Mouse (Mus musculus): ENCODE data around the gene Omp. TPM values are rescaled to one million over a fixed set of nuclear protein-coding genes. Genes with fewer than 3 reads are reported as not detected.
A peak's percentile ranks its signal among the peaks of the same experiment; 100 is the strongest.

The Omp gene
- polyA plus RNA-seq, 1 experiment from 2014 or later = 0.66 TPM

DNA sequence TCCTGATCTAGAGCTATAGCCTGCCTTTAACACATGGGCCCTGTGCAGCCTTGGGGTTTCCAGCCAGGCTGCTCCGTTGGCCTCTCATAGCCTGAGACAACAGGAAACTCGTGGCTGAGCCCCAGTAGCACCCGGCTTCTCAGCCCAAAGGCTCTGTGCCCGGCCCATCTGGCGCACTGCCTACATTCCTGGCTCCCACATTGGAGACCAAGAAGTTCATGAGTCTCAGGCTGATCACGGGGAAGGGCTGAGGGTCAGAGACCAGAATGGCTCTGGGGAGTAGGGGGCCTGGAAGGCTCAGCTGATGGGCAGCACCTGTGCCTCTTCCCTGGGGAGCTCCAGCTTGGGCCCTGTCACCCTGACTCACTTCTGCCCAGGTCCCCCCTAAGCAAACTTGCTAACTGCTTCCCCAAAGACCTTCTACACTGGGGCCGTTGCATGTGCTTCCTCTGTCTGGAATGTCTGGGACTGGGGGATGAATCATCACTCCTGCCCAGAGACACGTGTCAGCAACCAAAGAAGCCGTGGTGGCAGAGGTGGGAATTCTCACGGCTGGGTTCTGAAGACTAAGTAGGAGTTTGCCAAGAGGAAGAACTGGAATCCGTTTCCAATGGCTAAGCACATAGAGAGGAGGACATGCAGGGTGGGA is 28.2 kb downstream of the Omp start:
- ATAC-seq = no peak
- H3K9me3 ChIP-seq (ENCODE audit: control insufficient read depth, low read length) = no peaks in the 10 kb centered on the region
- H3K4me3 ChIP-seq (replicated peaks; ENCODE audit: low read length) = no peak overlapping the region
- no peaks in the 10 kb centered on the region for H3K27me3 ChIP-seq (replicated peaks; ENCODE audit: control insufficient read depth, insufficient read depth, low read length)
- H3K27ac ChIP-seq (ENCODE audit: low read length) = no peak overlapping the region
- no peak overlapping the region; the same call in 1 of the 2 replicates for H3K9ac ChIP-seq (replicated peaks; ENCODE audit: low read depth, low read length)
- WGBS = 66% methylated on average over 11 of the region's 11 CpGs
- no peak overlapping the region for H3K4me2 ChIP-seq (ENCODE audit: low read length)
- H3K4me1 ChIP-seq (replicated peaks; ENCODE audit: control insufficient read depth, insufficient read depth, low read length) = peaks cover 9% of the 10 kb centered on the region; the same call in 1 of the 2 replicates
- H3K36me3 ChIP-seq (ENCODE audit: control insufficient read depth, insufficient read depth) = no peaks in the 10 kb centered on the region

DNA sequence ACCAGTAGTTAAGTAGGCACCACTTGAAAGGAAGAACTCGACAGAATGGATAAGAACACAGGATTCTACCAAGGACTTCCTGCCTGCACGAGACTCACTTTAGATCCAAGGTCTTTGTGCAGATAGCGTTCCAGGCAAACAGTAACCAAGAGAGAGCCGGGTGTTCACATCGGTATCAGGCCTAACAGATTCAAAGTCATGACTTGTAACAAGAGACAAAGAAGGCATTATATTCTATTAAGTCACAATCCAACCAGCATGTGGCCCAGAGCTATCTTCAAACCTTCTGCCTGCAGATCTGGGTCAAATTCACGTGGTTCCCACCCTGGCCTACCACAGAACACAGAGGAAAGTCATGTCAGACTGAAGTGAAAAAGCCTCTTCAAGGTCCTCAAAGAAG is 30.6 kb downstream of the Omp start:
- Histone ChIP-seq H3K27ac (ENCODE audit: low read length) (no peak overlapping the region), H3K4me2 (ENCODE audit: low read length) (no peak overlapping the region), H3K9ac (replicated peaks; ENCODE audit: low read depth, low read length) (no peak overlapping the region), H3K4me1 (replicated peaks; ENCODE audit: control insufficient read depth, insufficient read depth, low read length) (peaks cover 9% of the 10 kb centered on the region), H3K9me3 (ENCODE audit: control insufficient read depth, low read length) (no peaks in the 10 kb centered on the region), H3K36me3 (ENCODE audit: control insufficient read depth, insufficient read depth) (no peaks in the 10 kb centered on the region), H3K27me3 (replicated peaks; ENCODE audit: control insufficient read depth, insufficient read depth, low read length) (peaks cover 2% of the 10 kb centered on the region; the same call in 1 of the 2 replicates), H3K4me3 (replicated peaks; ENCODE audit: low read length) (no peak overlapping the region)
- 68% methylated on average over 6 of the region's 6 CpGs for WGBS
- no peak for ATAC-seq

DNA sequence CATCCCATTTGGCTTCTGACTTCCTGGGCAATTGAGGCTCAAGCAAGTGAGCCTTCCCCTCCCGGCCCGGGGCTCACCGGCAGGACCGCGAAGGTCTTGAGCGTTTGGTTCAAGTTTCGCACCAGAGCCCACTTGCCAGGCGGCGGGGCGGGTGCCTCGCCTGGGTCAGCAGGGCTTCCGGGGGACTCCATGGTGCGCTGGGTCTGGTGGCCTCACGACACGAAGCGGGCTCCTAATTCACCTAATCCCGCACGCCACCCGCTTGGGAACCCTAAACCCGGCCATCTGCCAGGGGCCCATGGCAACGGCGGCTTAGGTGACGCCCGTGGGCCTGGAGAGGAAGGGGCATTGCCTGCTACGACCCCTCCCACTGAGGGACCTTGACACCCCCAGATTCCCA is 34.1 kb downstream of the Omp start:
- no peak overlapping the region for H3K4me3 ChIP-seq (replicated peaks; ENCODE audit: low read length)
- 0 out of 2 replicates have a peak overlapping the region, but pooled peaks have one; percentile 25 for H3K9ac ChIP-seq (replicated peaks; ENCODE audit: low read depth, low read length)

GRCm38 (mm10) chr7:98109771-98110170 is 35.5 kb downstream of the Omp start:
- no peaks in the 10 kb centered on the region for H3K36me3 ChIP-seq (ENCODE audit: control insufficient read depth, insufficient read depth)
- H3K27me3 ChIP-seq (replicated peaks; ENCODE audit: control insufficient read depth, insufficient read depth, low read length) = peaks cover 2% of the 10 kb centered on the region; the same call in 1 of the 2 replicates
- H3K27ac ChIP-seq (ENCODE audit: low read length) = no peak overlapping the region
- no peak overlapping the region for H3K9ac ChIP-seq (replicated peaks; ENCODE audit: low read depth, low read length)
- ATAC-seq = no peak
- H3K4me2 ChIP-seq (ENCODE audit: low read length) = no peak overlapping the region
- H3K4me3 ChIP-seq (replicated peaks; ENCODE audit: low read length) = no peak overlapping the region
- no peaks in the 10 kb centered on the region for H3K9me3 ChIP-seq (ENCODE audit: control insufficient read depth, low read length)
- WGBS = 81% methylated on average over 4 of the region's 4 CpGs
- H3K4me1 ChIP-seq (replicated peaks; ENCODE audit: control insufficient read depth, insufficient read depth, low read length) = peaks cover 6% of the 10 kb centered on the region

More for the DNA sequence above, 34.1 kb downstream of the Omp start:
- Histone ChIP-seq H3K36me3 (ENCODE audit: control insufficient read depth, insufficient read depth) (no peaks in the 10 kb centered on the region), H3K4me2 (ENCODE audit: low read length) (peak overlapping the region; percentile 35), H3K27me3 (replicated peaks; ENCODE audit: control insufficient read depth, insufficient read depth, low read length) (peaks cover 2% of the 10 kb centered on the region; the same call in 1 of the 2 replicates), H3K9me3 (ENCODE audit: control insufficient read depth, low read length) (no peaks in the 10 kb centered on the region), H3K4me1 (replicated peaks; ENCODE audit: control insufficient read depth, insufficient read depth, low read length) (peaks cover 6% of the 10 kb centered on the region), H3K27ac (ENCODE audit: low read length) (no peak overlapping the region)
- ATAC-seq = no peak
- WGBS = 6% methylated on average over 25 of the region's 25 CpGs

DNA sequence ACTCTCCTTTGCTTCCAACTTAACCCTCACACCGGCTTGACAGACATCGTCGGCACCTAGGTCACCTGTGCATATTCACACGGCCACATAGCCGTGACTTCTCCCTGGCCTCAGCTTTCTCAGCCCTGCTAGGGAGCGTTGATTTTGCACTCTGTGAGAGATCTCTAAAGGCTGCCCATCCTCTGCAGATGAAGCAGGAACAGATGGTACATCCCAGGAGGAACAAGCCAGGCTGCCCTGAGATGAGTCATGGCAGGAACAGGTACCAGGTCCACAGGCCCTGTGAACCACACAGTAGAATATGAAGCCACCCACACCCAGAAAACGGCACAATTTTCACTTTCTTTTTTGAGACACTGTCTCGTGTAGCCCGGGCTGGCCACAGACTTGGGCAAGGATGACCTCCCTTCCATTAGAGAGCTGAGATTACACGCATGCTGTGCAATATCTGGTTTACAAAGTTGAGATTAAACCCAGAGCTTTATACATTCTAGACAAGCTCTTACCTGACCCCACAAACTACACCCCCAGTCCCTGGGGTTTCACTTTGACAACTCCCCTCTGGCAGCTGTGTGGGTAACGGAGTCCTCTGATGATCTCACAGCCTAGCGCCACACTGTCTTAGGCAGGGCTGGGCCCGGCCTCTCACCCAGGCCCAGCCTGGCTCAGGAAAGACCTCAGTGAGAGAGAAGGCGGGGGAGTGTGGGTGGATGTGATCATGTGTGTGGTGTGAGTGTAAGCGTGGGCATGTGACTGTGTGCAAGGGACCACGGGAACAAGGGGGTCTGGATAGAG is 36.5 kb downstream of the Omp start:
- peaks cover 2% of the 10 kb centered on the region; the same call in 1 of the 2 replicates for H3K27me3 ChIP-seq (replicated peaks; ENCODE audit: control insufficient read depth, insufficient read depth, low read length)
- H3K4me1 ChIP-seq (replicated peaks; ENCODE audit: control insufficient read depth, insufficient read depth, low read length) = peaks cover 6% of the 10 kb centered on the region
- no peaks in the 10 kb centered on the region for H3K36me3 ChIP-seq (ENCODE audit: control insufficient read depth, insufficient read depth)
- H3K4me3 ChIP-seq (replicated peaks; ENCODE audit: low read length) = no peak overlapping the region
- no peak overlapping the region for H3K9ac ChIP-seq (replicated peaks; ENCODE audit: low read depth, low read length)
- no peak overlapping the region for H3K27ac ChIP-seq (ENCODE audit: low read length)
- no peak overlapping the region for H3K4me2 ChIP-seq (ENCODE audit: low read length)
- H3K9me3 ChIP-seq (ENCODE audit: control insufficient read depth, low read length) = no peaks in the 10 kb centered on the region
- no peak for ATAC-seq
- 89% methylated on average over 16 of the region's 16 CpGs for WGBS

GRCm38 (mm10) chr7:98106272-98106671 is 39.0 kb downstream of the Omp start:
- no peak for ATAC-seq
- Histone ChIP-seq H3K9ac (replicated peaks; ENCODE audit: low read depth, low read length) (no peak overlapping the region), H3K4me3 (replicated peaks; ENCODE audit: low read length) (no peak overlapping the region), H3K27ac (ENCODE audit: low read length) (no peak overlapping the region), H3K9me3 (ENCODE audit: control insufficient read depth, low read length) (no peaks in the 10 kb centered on the region), H3K4me1 (replicated peaks; ENCODE audit: control insufficient read depth, insufficient read depth, low read length) (peaks cover 12% of the 10 kb centered on the region), H3K27me3 (replicated peaks; ENCODE audit: control insufficient read depth, insufficient read depth, low read length) (peaks cover 2% of the 10 kb centered on the region; the same call in 1 of the 2 replicates), H3K4me2 (ENCODE audit: low read length) (no peak overlapping the region), H3K36me3 (ENCODE audit: control insufficient read depth, insufficient read depth) (no peaks in the 10 kb centered on the region)
- 89% methylated on average over 7 of the region's 7 CpGs for WGBS

DNA sequence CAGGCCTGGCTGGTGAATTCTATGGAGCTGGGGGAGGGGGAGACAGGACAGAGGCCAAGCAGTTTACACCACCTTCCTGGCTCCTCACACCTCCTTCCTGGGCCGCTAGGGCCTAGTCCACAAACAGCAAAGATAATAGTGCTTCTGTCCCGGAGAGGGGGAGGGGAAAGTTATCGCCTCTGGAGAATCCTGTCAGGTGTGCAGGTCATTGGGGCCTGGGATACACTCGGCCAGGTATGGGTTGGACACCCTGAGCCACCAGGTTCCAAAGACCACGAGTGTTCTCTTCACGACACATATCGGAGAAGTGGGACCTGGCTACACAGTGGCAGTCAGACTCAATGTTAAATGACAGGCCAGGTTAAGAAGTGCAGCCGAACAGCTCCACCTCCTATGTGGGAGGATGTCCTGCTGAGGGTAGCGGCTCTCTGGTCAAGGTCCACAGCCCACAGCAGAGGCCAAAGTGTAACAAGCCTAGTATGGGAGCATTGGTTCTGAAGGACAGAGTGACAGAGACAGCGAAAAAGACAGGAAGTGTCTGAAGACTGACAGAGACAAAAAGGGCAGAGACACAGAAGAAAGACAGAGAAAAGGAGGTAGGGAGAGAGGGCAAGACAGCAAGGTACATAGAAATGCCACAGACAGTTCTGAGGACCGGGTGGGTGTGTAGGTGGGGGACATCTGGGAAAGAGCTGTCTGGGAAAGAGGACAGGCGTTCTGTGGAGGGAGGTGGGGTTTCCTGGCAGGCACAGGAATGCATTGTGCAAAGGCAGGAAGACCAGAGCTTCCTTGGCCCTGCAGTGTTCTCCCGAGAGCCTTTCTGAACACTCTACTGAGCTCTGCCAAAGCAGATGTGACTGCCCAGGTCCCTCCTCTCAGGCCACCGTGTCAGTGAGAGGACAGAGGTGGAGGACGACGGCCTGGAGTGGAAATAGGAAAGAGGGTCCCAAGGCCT is 40.5 kb downstream of the Omp start:
- H3K9me3 ChIP-seq (ENCODE audit: control insufficient read depth, low read length) = no peaks in the 10 kb centered on the region
- peaks cover 9% of the 10 kb centered on the region for H3K4me1 ChIP-seq (replicated peaks; ENCODE audit: control insufficient read depth, insufficient read depth, low read length)
- ATAC-seq = no peak
- H3K27me3 ChIP-seq (replicated peaks; ENCODE audit: control insufficient read depth, insufficient read depth, low read length) = no peaks in the 10 kb centered on the region
- H3K4me2 ChIP-seq (ENCODE audit: low read length) = no peak overlapping the region
- H3K9ac ChIP-seq (replicated peaks; ENCODE audit: low read depth, low read length) = no peak overlapping the region
- WGBS = 78% methylated on average over 16 of the region's 16 CpGs
- H3K36me3 ChIP-seq (ENCODE audit: control insufficient read depth, insufficient read depth) = no peaks in the 10 kb centered on the region
- H3K27ac ChIP-seq (ENCODE audit: low read length) = no peak overlapping the region
- H3K4me3 ChIP-seq (replicated peaks; ENCODE audit: low read length) = no peak overlapping the region

- Histone ChIP-seq H3K27ac (ENCODE audit: low read length) (no peak overlapping the region), H3K36me3 (ENCODE audit: control insufficient read depth, insufficient read depth) (no peaks in the 10 kb centered on the region), H3K9ac (replicated peaks; ENCODE audit: low read depth, low read length) (no peak overlapping the region), H3K4me3 (replicated peaks; ENCODE audit: low read length) (no peak overlapping the region), H3K9me3 (ENCODE audit: control insufficient read depth, low read length) (no peaks in the 10 kb centered on the region), H3K4me2 (ENCODE audit: low read length) (no peak overlapping the region), H3K27me3 (replicated peaks; ENCODE audit: control insufficient read depth, insufficient read depth, low read length) (no peaks in the 10 kb centered on the region), H3K4me1 (replicated peaks; ENCODE audit: control insufficient read depth, insufficient read depth, low read length) (peaks cover 9% of the 10 kb centered on the region)
- WGBS = 84% methylated on average over 5 of the region's 5 CpGs
- no peak for ATAC-seq
Measured at GRCm38 (mm10) chr7:98103942-98104292, 41.4 kb downstream of the Omp start.
